Mouse (Mus musculus): ENCODE results near the gene Rimklb.
"Not testable (repeated sequence)": the region's sequence is repeated elsewhere in the genome, so short reads cannot be mapped to it uniquely, and the experiment has no call there.

Gene Rimklb

DNA sequence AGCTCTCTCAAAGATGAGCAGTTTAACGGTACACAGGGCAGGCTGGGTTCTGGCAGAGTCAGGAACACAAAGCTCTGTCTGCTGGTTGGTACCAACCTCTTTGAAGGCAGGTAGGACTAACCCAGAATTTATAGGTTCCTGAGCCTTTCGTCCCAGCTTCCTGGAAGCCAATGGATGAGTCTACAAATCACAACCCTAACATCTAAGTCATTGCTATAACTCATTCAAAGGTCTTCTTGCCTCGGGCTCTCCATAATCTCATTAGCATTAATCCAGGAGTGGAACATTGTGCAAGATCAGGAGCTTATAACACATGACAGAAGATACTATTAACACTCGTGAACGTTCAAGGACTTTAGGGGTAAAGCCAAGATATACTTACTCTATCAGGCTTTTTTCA lies at the start of gene Rimklb:
Rimklb (minus strand) TSS at position 101 of the 400 bp plus-strand sequence.
- DNase-seq = no peak

DNA sequence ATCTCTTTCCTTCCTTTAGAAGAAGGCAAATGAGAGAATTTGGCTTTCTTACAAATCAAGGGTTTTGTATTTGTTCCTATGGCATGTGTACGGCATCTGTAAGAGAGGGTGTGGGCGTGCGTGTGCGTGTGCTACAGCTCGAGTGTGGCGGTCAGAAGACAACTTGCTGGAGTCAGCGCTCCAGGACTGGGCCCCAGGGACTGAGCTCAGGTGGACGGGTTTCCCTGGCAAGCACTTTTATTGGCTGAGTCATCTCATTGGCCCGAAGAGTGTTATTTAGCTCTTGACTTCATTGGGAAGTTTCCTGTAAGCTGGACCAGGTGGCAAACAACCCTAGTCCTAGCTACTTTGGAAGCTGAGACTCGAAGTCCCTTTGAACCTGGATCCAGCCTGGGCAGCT lies 47.4 kb upstream of the Rimklb start:
- DNase-seq = no peak

DNA sequence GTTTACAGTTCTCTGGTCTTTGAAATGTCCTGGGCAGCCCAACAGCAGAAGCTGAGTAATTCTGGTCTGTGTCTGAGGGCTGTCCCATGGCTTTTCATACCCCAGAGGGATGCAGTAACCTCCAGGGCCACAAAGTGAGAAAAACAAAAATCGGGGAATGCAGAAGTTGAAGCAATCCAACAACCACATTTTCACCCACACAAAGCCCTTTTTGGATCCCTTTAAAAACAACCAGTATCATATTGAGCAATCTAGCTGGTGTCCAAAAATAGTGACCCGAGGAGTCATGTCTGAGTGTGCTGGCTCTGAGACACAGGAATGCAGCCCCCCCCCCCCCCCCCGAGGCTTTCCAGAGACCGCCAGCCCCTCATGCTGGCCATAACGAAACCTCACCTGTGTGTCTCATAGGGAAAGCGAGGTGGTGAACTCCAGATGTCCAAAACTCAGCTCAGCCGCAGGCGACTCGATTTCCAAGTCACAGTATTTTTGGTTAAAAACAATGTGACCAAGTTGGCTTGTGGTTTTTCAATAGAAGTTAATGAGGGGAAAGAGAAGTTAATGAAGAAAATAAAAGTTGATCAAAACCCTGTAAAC lies 46.8 kb upstream of the Rimklb start:
- DNase-seq = no peak

DNA sequence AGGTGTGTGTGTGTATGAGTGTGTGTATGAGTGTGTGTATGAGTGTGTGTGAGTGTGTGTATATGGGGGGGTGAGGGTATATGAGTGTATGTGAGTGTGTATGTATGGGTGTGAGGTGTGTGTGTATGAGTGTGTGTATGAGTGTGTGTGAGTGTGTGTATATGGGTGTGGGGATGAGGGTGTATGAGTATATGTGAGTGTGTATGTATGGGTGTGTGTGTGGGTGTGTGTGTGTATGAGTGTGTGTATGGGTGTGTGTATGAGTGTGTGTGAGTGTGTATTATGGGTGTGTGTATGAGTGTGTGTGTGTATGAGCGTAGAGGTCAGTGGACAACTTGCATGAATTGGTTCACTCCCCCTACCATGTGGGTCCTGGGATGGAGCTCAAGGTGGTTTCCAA lies 46.1 kb upstream of the Rimklb start:
- no peak for DNase-seq

DNA sequence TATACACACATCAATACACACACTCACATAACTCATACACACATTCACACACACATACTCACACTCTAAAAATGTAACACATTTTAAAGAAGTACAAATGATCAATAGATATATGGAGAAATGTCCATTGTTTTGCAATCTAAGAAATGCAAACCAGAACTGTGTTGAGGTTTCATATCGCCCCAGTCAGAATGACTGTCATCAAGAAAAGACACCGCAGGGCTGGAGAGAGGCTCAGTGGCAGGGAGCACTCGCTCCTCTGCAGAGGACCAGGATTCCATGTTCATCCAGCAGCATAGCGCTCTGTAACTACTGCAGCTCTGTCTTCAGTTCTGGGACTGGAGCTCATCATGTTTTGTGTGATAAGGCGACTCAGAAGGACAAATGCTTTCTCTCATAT lies 45.0 kb upstream of the Rimklb start:
- DNase-seq = no peak

DNA sequence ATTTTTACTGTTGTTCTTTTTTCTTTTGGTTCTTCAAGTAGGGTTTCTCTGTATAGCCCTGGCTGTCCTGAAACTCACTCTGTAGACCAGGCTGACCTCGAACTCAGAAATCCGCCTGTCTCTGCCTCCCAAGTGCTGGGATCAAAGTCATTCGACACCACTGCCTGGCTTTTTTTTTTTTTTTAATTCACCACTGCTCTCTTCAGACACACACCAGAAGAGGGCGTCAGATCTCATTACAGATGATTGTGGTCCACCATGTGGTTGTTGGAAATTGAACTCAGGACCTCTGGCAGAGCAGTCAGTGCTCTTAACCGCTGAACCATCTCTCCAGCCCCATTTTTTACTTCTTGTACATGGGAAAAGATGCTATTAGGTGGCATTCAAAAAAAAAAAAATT lies 43.9 kb upstream of the Rimklb start:
- not testable (repeated sequence) for DNase-seq

DNA sequence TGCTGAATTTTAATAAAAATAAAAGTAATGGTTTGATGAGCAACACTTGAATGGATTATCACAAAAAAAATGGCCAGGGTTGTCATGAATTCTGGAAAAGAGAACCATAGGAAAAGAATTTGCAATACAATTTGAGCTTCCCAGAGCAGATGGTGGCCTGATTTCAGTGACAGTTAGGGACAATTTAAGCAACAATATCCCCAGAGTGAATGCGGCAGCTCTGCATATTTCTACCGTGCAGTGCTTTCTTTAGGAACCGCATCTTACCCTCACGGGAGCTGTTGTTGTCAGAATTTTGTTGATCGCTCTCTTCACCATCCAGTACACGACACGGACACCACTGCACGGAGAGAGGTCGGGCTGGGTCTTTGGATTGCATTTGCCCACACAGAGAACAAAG lies 41.0 kb upstream of the Rimklb start:
- DNase-seq = no peak

DNA sequence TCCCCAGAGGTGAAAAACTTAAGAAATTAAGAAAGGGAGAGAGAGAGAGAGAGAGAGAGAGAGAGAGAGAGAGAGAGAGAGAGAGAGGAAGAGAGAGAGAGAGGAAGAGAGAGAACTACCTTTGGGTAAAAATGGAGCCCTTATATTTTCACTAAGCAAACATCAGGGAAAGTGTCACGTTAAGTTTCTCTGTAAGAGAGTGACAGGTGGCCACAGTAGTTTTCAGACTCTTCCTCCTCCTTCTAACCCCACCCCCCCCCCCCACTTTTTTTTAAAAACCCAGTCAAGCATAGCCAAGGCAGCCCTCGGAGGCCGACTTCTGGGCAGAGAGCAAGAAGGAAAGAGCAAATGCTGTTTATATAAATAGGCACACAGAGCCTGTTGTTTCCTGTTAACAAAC lies 35.5 kb upstream of the Rimklb start:
- DNase-seq = no peak

DNA sequence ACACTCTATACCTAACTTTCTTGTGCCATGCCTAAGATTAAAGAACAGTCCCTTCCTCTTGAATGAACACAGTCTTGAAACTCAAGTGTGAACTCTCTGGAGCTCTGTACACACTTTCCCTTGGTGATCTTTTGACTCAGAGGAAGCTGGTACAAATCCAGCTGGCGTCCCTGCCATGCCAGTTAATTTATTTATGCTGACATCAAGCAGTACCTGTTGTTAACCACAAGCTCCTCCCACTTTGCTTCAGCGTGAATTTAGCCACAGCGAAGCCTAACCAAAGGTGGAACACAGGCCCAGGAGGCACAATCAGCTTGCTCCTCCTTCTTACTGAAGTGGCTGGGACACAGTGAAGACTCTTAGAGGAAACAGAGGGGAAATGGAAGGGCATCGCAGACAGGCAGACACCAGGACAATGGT lies 34.3 kb upstream of the Rimklb start:
- DNase-seq = no peak

DNA sequence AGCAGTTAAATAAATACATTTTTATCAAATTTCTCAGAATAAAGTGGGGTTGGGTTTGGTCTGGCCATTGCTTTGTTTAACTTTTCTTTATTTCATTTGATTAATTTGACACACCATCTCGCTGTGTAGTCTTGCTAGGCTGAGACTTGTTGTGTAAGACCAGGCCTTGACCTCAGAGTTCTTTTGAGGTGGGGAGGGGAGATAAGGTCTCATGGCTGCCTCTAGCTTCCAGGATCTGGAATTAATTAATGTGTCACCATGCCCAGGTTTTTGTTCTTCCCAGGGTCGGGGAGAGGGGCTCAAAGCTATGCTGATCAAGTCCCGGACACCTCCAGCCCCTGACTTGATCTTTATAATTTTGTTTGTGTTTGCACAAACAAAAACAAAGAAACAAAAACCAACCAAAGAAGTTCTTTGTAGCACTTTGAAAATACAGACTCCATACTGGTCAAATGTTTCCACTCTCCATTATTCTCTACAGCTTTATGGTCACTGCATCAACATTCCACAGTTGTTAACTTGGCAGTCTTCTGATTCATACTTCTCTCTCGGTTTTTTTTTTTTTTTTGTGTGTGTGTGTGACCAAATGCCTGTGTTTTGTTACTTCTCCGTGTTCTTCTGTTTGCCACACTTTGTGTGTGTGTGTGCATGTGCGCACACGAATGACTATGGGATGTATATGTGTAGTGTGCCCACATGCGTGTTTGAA lies 33.1 kb upstream of the Rimklb start:
- DNase-seq = no peak

DNA sequence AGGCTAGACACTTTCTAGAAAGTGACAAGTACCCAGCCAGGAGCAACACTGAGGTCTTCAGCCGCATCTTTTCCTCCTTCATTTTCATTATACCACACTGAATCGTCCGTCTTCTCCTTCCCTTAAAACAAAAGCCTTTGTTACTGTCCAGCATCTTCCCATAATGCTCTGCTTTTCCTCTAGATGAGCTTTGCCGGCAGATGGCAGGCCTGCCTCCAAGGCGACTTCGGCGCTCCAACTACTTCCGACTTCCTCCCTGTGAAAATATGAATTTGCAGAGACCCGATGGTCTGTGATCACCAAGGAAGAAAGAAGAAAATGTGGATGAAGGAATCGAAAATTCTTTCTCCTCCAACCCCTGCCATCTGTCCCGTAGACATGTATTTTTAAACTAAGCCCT lies 29.6 kb upstream of the Rimklb start:
- DNase-seq = no peak

DNA sequence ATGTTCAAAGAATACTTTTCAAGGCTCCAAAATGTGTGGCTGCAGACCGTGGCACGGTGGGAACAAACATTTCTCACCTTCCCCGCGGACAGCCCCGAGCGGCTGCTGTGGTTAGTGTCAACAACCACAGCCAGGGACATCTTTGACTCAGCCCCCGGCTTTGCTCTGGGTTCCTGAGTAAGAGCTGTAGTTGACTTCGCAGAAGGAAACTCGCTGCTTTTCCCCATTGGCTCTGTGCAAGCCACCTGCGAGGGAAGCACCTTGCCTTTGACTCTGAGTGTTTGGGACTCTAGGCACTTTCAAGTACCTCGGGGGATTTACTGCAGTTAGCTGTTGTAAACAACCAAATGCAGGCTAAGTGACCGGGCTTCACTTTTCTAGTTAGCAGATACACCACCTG lies 29.0 kb upstream of the Rimklb start:
- DNase-seq = no peak

DNA sequence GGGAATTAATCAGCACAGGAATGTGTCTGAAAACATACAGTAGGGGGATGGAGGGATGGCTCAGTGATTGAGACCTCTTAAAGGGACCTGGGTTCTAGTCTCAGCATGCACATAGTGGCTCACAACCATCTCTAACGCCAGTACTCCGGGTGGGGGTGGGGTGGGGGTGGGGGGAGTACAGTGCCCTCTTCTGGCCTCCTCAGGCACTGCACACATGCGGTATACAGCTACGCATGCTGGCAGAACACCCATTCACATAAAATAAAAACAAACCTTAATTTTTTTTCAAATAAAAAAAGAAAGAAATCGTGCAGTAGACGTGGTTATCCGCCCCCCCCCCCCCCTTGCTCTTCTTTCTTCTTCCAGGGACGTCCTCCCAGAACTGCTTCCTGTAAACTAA lies 24.7 kb upstream of the Rimklb start:
- no peak for DNase-seq

DNA sequence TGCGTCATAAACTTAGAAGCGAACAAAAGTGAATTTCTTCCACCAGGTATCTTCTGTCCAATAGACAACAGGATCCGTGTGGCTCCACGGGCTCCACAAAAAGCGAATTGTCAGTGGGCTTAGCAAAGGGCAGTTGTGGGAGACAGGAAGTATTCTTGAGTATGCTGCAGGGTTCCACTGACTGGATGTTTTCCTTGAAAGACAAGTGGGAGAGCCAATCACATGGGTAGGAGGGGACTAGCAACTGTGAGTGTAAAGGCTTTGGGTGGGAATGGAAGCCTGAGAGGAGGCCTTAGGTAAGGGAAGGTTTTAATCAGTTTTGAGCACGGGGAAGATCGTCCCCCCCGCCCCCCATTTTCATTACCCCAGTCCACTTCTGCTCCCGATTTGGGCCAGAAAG lies 24.0 kb upstream of the Rimklb start:
- DNase-seq = no peak

DNA sequence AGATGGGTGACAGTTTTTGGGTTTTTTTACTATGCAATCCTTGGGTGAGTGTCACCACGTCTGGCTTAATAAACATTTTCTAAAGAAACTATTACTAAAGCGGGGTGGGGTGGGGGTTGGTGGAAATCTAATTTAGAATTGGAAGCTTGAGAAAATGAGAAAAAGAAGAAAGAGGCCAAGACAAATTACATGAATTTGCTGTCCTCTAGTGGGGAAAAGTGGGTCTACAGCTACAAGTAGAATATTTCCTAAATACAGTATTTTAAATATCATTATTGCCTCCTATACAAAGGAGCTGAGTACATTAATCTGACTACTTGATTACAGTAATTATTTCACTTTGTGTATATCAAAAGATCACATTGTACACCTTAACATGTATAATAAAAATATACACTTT lies 20.8 kb upstream of the Rimklb start:
- DNase-seq = no peak

DNA sequence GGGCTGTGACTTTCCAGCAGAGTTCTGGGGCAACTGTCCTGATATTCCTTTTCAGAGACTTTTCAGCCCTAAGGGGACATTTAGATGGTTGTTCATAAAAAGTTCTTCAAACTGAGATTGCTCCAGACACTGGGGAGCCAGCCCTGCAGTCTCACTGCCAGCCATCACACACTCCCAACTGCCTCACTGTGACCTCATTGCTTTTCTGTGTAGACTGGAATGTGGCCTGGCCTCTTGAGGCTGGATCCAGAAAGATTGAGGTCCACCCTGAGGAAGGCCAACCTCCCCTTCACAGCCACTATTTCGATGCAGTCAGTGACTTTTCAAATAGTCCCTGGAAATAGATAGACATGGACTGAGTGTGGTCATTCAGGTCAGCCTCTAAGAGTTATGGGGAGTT lies 19.1 kb upstream of the Rimklb start:
- no peak for DNase-seq

DNA sequence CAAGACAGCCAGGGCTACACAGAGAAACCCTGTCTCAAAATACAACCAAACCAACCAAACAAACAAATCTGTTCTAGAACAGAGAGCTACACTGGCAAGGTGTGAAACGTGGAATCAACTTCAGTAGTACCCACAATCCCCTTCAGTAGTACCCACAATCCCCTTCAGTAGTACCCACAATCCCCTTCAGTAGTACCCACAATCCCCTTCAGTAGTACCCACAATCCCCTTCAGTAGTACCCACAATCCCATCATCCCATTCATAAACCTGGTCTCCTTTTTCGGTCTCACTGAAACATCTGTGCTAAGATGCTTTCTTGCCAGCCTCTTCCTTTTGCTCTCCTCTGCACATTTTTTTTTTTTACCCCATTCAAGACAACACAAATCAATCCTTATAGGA lies 17.2 kb upstream of the Rimklb start:
- not testable (repeated sequence) for DNase-seq

DNA sequence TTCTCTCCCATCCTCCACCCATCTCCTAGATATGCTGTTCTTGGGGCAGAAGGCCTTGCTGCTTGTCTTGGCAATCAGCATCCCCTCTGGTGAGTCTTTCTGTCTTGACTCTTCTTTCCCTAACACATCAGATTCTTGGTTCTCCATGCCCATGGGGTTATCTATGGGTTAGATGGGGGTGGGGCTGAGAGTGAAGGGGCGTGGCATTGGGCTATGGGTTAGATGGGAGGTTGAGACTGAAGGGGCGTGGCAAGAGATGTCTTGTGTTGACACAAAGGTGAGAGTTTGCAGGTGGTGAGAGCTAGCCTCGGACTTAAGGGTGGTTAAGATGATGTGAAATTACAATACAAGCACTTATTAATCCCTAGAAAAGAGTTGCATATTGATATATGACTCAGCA lies 15.8 kb upstream of the Rimklb start:
- no peak for DNase-seq

DNA sequence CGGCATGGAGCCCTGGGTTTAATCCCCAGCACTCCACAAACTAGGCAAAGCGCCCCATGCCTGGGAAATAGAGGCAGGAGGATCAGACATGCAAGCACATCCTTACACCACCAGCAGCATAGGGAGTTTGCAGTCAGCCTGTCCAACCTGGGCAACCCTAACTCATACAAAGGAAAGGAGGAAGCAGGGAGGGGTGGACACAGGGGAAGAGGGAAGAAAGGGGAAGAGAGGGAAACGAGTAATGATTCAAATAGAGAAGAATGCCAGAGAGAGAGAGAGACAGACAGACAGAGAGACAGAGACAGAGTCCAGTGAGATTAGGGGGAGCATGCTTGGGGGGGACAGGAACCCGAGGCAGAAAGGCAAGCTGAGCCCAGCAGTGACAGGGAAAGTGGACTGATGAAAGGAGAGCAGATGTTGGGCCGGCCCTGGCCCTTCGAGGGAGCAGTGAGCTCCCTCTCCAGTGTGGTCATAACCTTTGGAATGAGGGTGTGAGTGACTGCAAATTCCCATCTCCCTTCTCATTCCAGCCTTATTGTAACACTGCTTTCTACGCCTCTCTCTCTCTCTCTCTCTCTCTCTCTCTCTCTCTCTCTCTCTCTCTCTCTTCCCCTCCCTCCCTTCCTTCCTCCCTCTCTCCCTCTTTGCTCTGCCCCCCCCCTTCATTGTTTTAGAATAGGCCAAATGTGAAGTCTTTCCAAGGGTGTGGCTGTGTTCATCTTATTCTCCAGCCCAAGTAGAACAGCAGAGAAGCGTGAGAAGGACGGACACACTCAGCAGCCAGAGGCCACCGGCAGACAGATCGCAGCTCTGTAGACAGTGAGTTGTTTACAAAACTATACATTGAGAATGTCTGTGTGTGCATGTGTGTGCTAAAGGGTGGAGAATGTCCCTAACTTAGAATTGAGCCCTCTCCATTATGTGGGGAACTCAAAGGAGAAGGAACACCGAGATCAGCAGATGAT lies 14.6 kb upstream of the Rimklb start:
- DNase-seq = no peak

DNA sequence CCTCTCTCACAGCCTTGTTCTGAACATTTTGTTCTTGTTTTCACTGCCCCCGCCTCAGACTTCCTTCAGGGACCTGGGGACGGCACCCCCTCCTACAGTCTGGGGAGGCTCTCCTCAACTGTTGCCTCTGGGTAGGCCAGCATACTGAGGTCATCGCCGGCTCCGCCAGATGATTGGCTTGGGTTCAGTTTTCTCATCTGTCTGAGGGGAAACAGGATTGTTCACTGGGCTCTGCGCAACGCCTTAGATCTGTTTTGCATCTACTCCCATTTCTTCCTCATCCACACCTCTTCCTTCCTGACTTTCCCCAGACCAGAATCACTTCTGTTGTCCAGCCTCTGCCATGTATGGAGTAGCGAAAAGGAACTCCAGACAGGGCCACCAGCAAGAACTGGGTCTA lies 9.9 kb upstream of the Rimklb start:
- DNase-seq = no peak

DNA sequence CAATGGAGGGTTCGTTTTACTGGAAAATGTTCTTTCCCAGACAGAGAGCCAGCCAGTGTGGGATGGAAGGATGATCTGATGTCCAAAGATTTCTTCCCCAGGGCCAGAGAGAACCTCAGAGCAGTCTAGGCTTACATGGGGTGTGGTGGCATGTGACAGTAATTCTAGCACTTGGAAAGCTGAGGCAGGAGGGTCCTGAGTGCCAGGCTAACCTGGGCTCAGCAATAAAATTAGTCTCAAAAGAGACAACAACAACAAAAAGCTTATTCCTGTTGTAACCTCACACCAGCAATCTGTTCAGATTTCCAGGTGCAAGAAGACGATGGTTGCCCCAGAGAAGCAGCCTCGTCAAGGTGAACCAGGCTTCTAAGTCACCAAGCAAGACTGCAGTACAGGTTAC lies 7.0 kb upstream of the Rimklb start, which contains the start of gene Mfap5:
Mfap5 (plus strand) TSS at position 301 of the 400 bp plus-strand sequence.
- no peak for DNase-seq

DNA sequence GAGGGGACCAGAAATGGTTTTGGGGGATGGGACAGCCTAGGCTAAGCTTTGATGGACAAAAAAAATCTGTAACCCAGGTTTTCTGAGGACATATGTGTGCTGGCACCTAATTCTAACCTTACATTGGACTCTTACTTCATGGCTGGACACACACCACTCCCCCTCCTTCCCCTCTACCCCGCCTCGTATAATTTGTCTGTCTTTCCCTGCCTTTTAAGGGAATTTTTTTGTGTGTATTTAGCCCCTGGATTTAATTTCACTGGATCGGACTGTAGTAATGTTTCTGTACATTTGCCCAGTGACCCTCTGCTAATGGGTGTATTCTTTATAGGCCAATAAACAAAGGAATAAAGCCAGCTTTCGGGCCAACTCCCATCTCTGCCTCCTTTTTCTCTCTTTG lies 6.5 kb upstream of the Rimklb start:
- no peak for DNase-seq

DNA sequence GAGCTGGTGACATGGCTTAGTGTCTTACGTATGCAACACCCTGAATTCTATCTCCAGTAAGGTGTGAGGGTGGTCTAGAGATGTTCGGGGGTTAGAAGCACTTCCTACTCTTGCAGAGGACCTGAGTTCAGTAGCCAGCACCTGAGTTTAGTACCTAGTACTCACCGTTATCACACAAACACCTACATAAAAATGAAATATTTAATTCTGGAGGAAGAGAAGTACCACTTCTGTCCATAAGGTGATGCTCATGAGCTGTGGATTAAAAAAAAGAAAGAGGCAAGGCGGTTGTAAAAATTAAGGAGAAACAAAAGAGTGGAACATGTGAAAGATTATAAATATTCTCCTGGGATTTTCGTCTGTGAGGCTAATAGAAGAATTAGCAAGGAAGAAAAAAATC lies 2.1 kb downstream of the Rimklb start:
- DNase-seq = no peak
